Mouse (Mus musculus) brain, embryonic 14.5 days (tissue): ENCODE results near the gene Rfc2.
"Not testable (repeated sequence)": the region's sequence is repeated elsewhere in the genome, so short reads cannot be mapped to it uniquely, and the experiment has no call there.

Experiments
- CTCF ChIP-seq: fragments of 200-500 bp; IDR thresholded peaks from 2 replicates; pipeline ENCODE4 v1.5.1; 2012; ENCODE audit warnings: inconsistent platforms, mild to moderate bottlenecking, moderate library complexity, borderline replicate concordance; ENCODE audit not compliant: insufficient read depth, insufficient read length; ENCODE audit errors: extremely low read depth
- POLR2A ChIP-seq: fragments of 200-500 bp; IDR thresholded peaks from 2 replicates; pipeline ENCODE4 v1.6.1; 2012; ENCODE audit warnings: mild to moderate bottlenecking, inconsistent platforms, borderline replicate concordance; ENCODE audit not compliant: poor library complexity, insufficient read depth, insufficient read length, severe bottlenecking; ENCODE audit errors: extremely low read depth

- not testable (repeated sequence) for TF ChIP-seq CTCF, POLR2A
Observed at GRCm38 (mm10) chr5:134648976-134649375, 67.8 kb downstream of the Rfc2 start.
